Mouse (Mus musculus): ENCODE data around the gene Galnt14. TPM values are rescaled to one million over a fixed set of nuclear protein-coding genes. Genes with fewer than 3 reads are reported as not detected.

The Galnt14 gene
- polyA plus RNA-seq, 1 experiment from 2014 or later, result 0.30 TPM

DNA sequence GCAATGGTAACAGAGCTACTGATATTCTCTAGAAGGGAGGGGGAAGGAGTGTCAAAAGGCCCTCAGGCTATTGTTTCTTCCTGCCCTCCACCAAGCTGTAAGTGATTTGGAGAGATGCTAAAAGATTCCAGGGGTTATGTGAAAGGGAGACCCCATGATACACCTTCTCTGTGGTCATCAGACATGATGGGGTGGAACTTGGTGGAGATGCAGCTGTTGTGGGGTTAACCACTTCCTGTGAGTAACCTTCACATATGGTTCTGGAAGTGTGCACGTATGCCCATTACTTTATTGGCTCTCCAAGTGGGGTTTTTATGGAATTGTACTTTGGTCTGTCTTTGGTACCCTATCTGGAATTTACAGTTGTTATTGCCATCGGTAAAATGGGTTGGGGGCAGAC is 253.7 kb downstream of the Galnt14 start:
- ATAC-seq, result no peak
- Histone ChIP-seq H3K27ac (ENCODE audit: low read depth, low read length) (no peak overlapping the region), H3K36me3 (ENCODE audit: control insufficient read depth, insufficient read depth) (no peaks in the 10 kb centered on the region), H3K27me3 (replicated peaks; ENCODE audit: control insufficient read depth, insufficient read depth, low read length) (no peaks in the 10 kb centered on the region), H3K4me3 (ENCODE audit: low read depth, low read length) (no peak overlapping the region), H3K4me1 (replicated peaks; ENCODE audit: control insufficient read depth, insufficient read depth, low read length) (no peaks in the 10 kb centered on the region), H3K4me2 (replicated peaks; ENCODE audit: low read depth) (no peak overlapping the region), H3K9me3 (ENCODE audit: control insufficient read depth) (no peaks in the 10 kb centered on the region), H3K9ac (ENCODE audit: low read depth, low read length) (no peak overlapping the region)
- 84% methylated on average over 2 of the region's 2 CpGs for WGBS
- no peak for TF ChIP-seq CTCF (IDR thresholded peaks at IDR 0.05; ENCODE audit: low read depth)

DNA sequence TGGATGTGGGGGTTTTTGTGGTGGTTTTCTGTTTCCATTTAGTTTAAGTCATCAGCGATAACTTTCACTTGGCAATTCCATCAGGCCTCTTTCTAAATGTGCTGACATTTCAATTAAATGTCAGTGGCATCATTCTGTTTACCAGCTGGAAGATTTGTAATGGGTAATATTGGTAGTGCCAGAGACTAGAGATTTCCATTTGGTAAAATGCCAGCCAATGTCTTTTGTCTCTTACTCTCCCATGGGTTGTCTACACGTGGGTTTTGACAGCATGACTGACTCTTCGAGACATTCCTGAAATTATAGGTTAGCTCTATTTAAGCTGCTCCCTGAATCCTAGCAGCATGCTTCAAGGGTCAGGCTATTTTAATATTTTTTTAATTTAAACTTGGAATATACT is 256.6 kb downstream of the Galnt14 start:
- Histone ChIP-seq H3K36me3 (ENCODE audit: control insufficient read depth, insufficient read depth) (no peaks in the 10 kb centered on the region), H3K27me3 (replicated peaks; ENCODE audit: control insufficient read depth, insufficient read depth, low read length) (no peaks in the 10 kb centered on the region), H3K4me1 (replicated peaks; ENCODE audit: control insufficient read depth, insufficient read depth, low read length) (no peaks in the 10 kb centered on the region), H3K9ac (ENCODE audit: low read depth, low read length) (no peak overlapping the region), H3K4me3 (ENCODE audit: low read depth, low read length) (no peak overlapping the region), H3K9me3 (ENCODE audit: control insufficient read depth) (no peaks in the 10 kb centered on the region), H3K27ac (ENCODE audit: low read depth, low read length) (no peak overlapping the region), H3K4me2 (replicated peaks; ENCODE audit: low read depth) (no peak overlapping the region)
- no peak for TF ChIP-seq CTCF (IDR thresholded peaks at IDR 0.05; ENCODE audit: low read depth)
- no peak for ATAC-seq
- 81% methylated on average over 3 of the region's 3 CpGs for WGBS

DNA sequence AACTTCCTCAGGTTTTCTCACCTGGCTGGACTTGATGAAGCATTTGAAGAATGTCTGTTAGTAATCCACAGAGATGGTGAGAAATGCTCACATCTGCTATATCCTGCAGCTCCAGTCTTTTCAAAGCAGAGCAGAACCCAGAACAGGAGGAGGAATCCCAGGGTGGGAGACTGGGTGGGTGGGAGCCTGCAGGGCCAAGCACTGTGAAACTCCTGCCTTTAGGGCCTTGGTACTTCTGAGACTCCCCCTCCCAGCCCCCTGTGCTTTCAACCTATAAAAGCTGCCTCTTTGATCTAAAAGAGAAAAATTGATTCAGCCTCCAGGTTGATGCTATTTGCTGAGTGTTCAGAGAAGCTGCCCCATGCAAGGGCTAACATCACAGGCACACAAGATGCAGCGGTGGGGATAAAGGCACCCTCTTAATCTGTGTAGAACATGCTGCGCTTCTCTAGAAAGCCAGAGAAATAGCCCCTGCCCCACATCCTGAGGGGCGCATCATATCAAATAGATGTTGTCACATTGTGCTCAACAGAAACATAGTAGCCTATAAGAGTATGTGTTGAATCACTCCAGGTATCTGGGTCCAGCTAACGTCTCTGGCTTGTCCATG is 258.0 kb downstream of the Galnt14 start:
- no peak for ATAC-seq
- H3K27ac ChIP-seq (ENCODE audit: low read depth, low read length), result no peak overlapping the region
- no peaks in the 10 kb centered on the region for H3K9me3 ChIP-seq (ENCODE audit: control insufficient read depth)
- H3K4me2 ChIP-seq (replicated peaks; ENCODE audit: low read depth), result no peak overlapping the region
- no peak for TF ChIP-seq CTCF (IDR thresholded peaks at IDR 0.05; ENCODE audit: low read depth)
- no peaks in the 10 kb centered on the region for H3K4me1 ChIP-seq (replicated peaks; ENCODE audit: control insufficient read depth, insufficient read depth, low read length)
- no peak overlapping the region for H3K9ac ChIP-seq (ENCODE audit: low read depth, low read length)
- no peaks in the 10 kb centered on the region for H3K36me3 ChIP-seq (ENCODE audit: control insufficient read depth, insufficient read depth)
- no peaks in the 10 kb centered on the region for H3K27me3 ChIP-seq (replicated peaks; ENCODE audit: control insufficient read depth, insufficient read depth, low read length)
- no peak overlapping the region for H3K4me3 ChIP-seq (ENCODE audit: low read depth, low read length)
- 89% methylated on average over 4 of the region's 4 CpGs for WGBS

DNA sequence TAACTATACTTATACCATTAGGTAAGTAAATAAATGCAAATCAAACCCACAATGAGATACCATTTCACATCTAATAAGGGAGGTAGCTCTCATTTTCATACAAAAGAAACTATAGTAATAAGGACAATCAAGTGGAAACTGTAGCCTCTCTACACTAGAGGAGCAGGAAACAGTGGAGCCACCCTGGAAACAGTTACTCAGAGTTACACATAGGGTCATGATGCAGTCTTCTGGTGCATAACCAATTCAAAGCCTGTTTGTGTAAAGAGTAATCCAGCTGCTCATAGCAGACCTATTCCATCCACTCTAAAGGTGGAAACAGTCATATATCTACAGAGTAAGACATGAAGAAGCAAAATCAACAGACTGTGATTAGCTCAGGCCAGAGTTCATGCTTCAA is 261.1 kb downstream of the Galnt14 start:
- H3K4me1 ChIP-seq (replicated peaks; ENCODE audit: control insufficient read depth, insufficient read depth, low read length), result no peaks in the 10 kb centered on the region
- H3K4me3 ChIP-seq (ENCODE audit: low read depth, low read length), result no peak overlapping the region
- no peak overlapping the region for H3K27ac ChIP-seq (ENCODE audit: low read depth, low read length)
- ATAC-seq, result no peak
- TF ChIP-seq CTCF (IDR thresholded peaks at IDR 0.05; ENCODE audit: low read depth), result no peak
- H3K27me3 ChIP-seq (replicated peaks; ENCODE audit: control insufficient read depth, insufficient read depth, low read length), result no peaks in the 10 kb centered on the region
- H3K9ac ChIP-seq (ENCODE audit: low read depth, low read length), result no peak overlapping the region
- H3K9me3 ChIP-seq (ENCODE audit: control insufficient read depth), result no peaks in the 10 kb centered on the region
- no peak overlapping the region for H3K4me2 ChIP-seq (replicated peaks; ENCODE audit: low read depth)
- H3K36me3 ChIP-seq (ENCODE audit: control insufficient read depth, insufficient read depth), result no peaks in the 10 kb centered on the region

Other genes starting within 250 kb of the Galnt14 start
- 5.0 and 5.3 TPM in 2 replicates for gene Ehd3, start 93.7 kb upstream of the Galnt14 start, polyA plus RNA-seq (2015; fragmentation: Nextera tagmentation; extraction: Ambion mirVana)
- 42.9 and 51.1 TPM in 2 replicates for gene Xdh, start 239.7 kb upstream of the Galnt14 start, polyA plus RNA-seq (2015; fragmentation: Nextera tagmentation; extraction: Ambion mirVana)

Measured in intestine, postnatal 0 days (tissue).